Mouse (Mus musculus) ES-Bruce4 (cell line): ENCODE results near the gene Zdhhc7.

Source experiments
- CTCF ChIP-seq: IDR thresholded peaks from one replicate; pipeline ENCODE4 v1.8.1; 2011; ENCODE audit warnings: low read depth, low read length
- POLR2A ChIP-seq: IDR thresholded peaks from one replicate; pipeline ENCODE4 v1.8.1; 2011; ENCODE audit warnings: low read length; ENCODE audit not compliant: insufficient read depth

GRCm38 (mm10) chr8:120046258-120047020, 54.8 kb downstream of the Zdhhc7 start:
- TF ChIP-seq CTCF = no peak
- TF ChIP-seq POLR2A = no peak
